Mouse (Mus musculus): ENCODE measurements around the gene Tenm1.

Gene Tenm1

GRCm38 (mm10) chrX:43428855-43429263 lies at the start of gene Tenm1:
TSS of gene Tenm1 (minus strand) at chrX:43429126.
- no peak for DNase-seq (ENCODE audit: low spot score)

- no peak for DNase-seq (ENCODE audit: low spot score)
These were observed 38.4 kb upstream of the Tenm1 start for GRCm38 (mm10) chrX:43467311-43467710.

- no peak for DNase-seq (ENCODE audit: low spot score)
These were observed 1.7 kb upstream of the Tenm1 start for GRCm38 (mm10) chrX:43430581-43430980.

DNA sequence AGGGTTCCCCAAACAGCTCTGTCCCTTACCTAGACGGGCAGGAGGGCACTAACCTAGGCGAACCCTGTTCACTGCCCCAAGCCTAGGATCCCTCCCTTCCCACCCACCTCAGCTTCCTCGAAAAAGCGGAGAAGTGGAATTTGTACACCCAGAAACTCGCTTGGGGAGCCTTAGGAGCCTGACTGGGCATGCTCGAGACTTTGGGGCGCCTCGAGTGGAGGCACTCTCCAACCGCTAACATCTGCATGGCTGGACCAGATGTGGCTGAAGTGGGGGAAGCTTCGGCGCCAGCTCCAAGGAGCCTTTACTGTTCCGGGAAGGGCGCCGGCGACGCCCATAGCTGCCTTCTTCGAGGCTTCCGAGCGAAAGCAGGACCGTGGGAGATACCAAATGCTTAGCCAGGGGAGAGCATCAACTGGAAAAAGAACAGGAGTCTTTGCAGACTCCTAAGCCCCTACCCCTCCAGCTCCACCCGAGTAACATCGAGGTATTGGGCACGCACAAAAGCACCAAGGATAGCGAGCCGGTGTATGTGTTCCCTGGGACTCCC lies 1.1 kb upstream of the Tenm1 start:
- DNase-seq (ENCODE audit: low spot score), result no peak

- DNase-seq (ENCODE audit: low spot score), result no peak
These were observed 411 bp upstream of the Tenm1 start for GRCm38 (mm10) chrX:43429337-43429736.

- DNase-seq (ENCODE audit: low spot score), result no peak
These were observed 963 bp downstream of the Tenm1 start for GRCm38 (mm10) chrX:43427961-43428365.

- DNase-seq (ENCODE audit: low spot score), result no peak
These were observed 1.8 kb downstream of the Tenm1 start for GRCm38 (mm10) chrX:43427111-43427510.

DNA sequence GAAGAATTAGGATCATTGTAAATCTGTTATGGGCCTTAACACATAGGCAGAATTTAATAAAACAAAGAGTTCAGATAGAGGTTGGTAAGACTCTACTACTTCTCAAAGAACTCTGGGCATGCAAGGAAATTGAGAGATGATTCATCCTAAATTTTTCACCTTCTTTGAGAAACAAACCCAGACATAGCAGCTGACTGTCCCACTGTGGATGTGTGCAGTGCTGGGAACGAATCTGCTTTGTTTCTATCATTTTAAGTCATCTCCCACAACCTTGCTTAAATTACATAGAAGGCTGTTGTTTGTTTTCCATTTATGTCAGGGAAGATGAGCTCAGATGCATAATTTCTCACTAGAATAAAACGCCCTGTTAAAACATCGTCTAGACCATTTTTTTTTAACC lies 31.0 kb downstream of the Tenm1 start:
- no peak for DNase-seq (ENCODE audit: low spot score)

DNA sequence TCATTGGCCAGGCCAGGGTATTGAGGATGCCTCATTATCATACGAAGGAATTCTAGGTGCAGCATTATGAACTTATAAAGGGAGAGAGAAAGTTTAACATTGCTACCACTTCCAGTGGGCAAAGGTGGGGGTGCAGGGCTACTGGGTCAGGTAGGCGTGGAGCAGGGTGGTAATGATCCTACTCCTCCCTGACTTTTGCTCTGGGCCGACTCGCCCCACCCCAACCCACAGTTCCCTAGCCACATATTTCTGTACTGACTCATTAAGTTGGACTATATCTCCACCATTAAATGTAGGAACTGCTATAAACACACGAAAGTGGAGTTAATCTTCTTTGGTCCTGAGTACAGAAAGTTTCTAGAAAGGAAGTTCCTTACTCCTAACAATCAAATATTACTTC lies 40.8 kb downstream of the Tenm1 start:
- no peak for DNase-seq (ENCODE audit: low spot score)

- DNase-seq (ENCODE audit: low spot score), result no peak
These were observed 56.4 kb downstream of the Tenm1 start for GRCm38 (mm10) chrX:43372526-43372925.

- DNase-seq (ENCODE audit: low spot score), result no peak
These were observed 109.6 kb downstream of the Tenm1 start for GRCm38 (mm10) chrX:43319351-43319750.

GRCm38 (mm10) chrX:43317801-43318520 lies 111.0 kb downstream of the Tenm1 start:
- DNase-seq (ENCODE audit: low spot score), result no peak

- DNase-seq (ENCODE audit: low spot score), result no peak
These were observed 193.1 kb downstream of the Tenm1 start for GRCm38 (mm10) chrX:43235844-43236243.

DNA sequence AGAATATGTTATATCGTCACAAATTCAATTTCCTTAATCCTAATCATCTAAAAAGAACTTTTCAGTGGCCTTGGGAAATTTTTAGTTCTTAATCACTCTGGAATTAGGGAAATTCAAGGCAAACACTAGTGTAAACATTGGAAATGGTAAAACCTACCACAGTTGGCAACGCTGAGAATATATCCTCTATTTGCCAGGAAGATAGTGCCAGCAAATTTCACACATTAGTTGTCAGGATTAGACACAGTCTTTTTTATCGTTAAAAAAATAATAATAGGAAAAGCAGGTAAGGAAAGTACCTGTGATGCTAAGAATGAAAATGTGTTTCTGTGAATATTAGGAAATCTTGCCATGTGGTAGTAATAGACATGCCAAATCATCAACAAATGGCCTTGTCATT lies 223.9 kb downstream of the Tenm1 start:
- no peak for DNase-seq (ENCODE audit: low spot score)

DNA sequence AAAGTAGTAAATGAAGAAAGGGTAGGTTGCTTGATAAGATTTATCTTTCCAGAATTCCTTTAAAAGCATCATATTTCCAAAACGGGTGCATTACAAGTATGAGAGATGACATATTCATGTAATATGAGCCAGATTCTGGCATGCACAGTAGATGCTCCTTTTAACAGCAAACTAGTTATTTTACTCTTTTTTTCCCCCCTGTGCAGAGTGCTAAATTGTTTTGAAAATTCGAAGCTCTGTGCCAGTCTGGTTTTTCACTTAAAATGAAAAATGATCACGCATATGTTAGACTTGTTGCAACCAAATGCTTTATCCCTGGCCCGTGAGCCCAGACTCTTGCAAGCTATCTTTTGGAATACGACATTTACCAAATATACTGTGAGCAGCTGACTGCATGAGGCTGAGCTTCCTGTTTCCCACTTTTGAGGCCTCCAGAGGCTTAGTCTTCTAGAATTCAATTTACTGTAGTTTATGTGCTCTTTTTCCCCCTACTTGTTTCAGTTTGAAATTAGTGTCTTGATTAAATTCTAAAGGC lies 226.6 kb downstream of the Tenm1 start:
- DNase-seq (ENCODE audit: low spot score), result no peak

GRCm38 (mm10) chrX:43182975-43183374 lies 246.0 kb downstream of the Tenm1 start:
- no peak for DNase-seq (ENCODE audit: low spot score)

DNA sequence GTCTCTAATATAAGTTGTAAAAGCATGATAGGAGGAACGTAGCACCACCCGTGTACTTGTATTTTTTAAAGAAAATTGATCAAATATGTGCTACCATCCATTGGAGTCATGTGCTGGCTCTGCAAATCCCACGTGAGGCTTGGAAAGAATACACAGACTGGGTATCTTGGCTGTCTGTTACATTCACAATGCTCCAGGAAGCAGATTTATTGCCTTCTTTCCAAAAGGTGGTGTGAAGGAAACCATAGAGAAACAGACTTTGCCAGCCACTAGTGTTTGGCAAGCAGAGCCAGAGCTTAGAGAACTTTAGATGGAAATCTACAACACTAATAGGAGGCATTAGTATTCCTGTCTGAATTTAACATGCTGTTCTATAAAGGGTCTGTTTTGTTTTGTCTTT lies 277.4 kb downstream of the Tenm1 start:
- no peak for DNase-seq (ENCODE audit: low spot score)

DNA sequence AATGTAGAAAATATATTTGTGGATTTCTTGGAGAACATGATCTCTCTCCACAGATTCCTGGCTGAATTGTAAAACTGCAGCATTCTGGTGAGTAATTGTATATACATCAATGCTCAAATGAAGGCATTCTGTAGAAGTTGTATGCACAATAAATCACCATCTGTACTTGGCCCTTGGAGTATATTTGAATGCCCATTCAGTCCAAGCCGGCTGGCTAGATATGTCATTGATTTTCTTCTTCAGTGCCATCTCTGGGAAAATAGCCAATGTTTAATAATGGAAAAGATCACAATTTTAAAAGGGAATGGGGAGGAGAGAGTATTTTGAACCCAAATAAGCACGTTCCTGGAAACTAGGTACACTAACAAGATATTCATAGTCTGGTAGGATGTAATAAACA lies 299.2 kb downstream of the Tenm1 start:
- DNase-seq (ENCODE audit: low spot score), result no peak

DNA sequence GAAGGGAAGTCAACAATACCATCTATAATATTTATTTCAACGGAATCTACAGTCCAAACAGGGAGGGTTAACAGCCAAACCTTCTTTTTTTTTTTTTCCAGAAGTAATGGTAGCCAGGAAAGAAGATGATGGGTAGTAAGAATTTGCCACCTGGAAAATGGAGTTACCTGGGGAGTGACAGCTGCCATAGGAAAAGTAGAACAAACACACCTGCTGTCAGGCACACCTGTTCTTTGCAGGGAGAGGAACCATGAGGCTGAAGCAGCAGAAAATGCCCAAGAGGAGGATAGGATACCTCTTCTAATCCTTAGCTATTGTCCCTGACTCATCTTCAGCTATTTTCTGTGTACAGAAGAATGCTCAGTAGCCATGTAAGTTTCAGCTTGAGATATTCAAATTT lies 306.4 kb downstream of the Tenm1 start:
- DNase-seq (ENCODE audit: low spot score), result no peak

GRCm38 (mm10) chrX:43122001-43122400 lies 306.9 kb downstream of the Tenm1 start:
- no peak for DNase-seq (ENCODE audit: low spot score)

GRCm38 (mm10) chrX:42986100-42986499 lies 442.8 kb downstream of the Tenm1 start:
- no peak for DNase-seq (ENCODE audit: low spot score)

GRCm38 (mm10) chrX:42973562-42973961 lies 455.4 kb downstream of the Tenm1 start:
- no peak for DNase-seq (ENCODE audit: low spot score)

- no peak for DNase-seq (ENCODE audit: low spot score)
These were observed 461.3 kb downstream of the Tenm1 start for GRCm38 (mm10) chrX:42967611-42968010.

GRCm38 (mm10) chrX:42861731-42862130 lies 567.2 kb downstream of the Tenm1 start:
- no peak for DNase-seq (ENCODE audit: low spot score)

Measured in spleen, adult 12 weeks (tissue).